Mouse (Mus musculus) lung, postnatal 4 days (tissue): ENCODE results near the gene Ehbp1l1.

Experiments used
- DNase-seq, 2 experiments: peaks; one replicate each; pipeline ENCODE4 v3.0.0; 2021

Ehbp1l1 gene

GRCm38 (mm10) chr19:5725767-5726515 lies at the start of gene Ehbp1l1:
Gene Ehbp1l1, minus strand, starts transcription at chr19:5726317.
- DNase-seq = peak; percentile 85 to 87

- peak; percentile 98 to 99 for DNase-seq
Observed at GRCm38 (mm10) chr19:5770925-5771860, 45.1 kb upstream of the Ehbp1l1 start, which contains the start of gene Scyl1. Gene Scyl1, minus strand, starts transcription at chr19:5771419.

DNA sequence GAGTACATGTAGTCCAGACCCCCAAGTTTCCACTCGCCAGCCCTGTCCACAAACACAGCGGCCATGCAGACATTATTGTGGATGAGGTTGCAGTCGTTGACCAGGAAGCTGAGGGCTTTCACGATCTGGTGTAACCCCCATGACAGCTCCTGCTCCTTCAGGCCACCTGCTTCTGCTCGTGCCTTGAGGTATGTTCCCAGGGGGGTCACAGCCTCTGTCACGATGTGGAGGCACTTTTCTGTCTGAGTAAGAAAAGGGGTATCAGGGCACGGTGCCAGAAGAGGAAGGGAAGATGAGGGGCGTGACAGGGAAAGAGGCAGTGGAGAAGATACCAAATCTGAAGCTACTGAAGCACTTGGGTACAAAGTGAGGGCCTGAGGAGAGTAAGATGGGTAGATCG lies 44.2 kb upstream of the Ehbp1l1 start:
- no peak for DNase-seq

- DNase-seq = no peak
Observed at GRCm38 (mm10) chr19:5767271-5767670, 41.2 kb upstream of the Ehbp1l1 start.

GRCm38 (mm10) chr19:5763163-5763562 lies 37.0 kb upstream of the Ehbp1l1 start:
- no peak for DNase-seq

DNA sequence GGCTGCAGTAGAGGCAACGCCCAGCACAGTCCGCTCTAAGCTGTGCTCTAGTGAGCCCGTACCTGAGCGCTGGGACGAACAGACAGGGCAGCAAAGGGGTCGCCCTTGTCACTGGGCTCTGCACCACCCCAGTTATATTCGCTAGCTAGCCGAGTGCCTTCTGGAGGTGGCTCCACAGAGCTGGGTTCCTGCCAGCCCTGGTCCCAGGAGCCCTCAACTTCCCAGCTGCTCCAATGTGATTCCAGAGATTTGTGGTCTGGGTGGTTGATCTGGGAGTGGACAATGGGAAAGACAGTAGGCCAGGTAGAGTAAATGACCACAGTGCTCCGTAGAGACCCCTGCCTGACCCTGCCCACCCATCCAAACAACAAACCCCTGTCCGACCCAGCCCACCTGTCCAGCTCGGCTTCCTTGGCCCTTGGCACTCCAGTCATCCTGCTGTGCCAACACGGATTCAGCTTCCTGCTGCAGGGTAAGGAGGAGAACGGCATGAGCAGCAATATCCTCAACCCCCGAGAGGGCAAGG lies 32.8 kb upstream of the Ehbp1l1 start:
- no peak for DNase-seq

DNA sequence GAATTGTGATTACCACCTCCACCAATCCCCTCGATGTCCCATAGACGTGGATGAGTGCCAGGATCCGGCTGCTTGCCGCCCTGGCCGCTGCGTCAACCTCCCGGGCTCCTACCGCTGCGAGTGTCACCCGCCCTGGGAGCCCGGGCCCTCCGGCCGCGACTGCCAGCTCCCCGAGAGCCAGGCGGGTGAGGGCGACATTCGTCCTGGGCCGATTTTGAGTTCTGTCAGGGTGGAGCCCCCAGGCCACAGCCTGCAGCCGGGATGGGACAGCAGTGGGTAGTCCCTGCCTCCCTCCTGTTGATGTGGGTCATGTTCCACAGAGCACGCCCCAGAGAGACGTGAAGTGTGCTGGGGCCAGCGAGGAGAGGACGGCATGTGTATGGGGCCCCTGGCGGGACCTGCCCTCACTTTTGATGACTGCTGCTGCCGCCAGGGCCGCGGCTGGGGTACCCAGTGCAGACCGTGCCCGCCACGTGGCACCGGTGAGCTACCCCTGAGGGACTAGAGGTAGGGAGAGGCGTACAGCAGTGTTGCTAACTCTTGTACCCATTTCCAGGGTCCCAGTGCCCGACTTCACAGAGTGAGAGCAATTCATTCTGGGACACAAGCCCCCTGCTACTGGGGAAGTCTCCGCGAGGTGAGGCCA lies 31.0 kb upstream of the Ehbp1l1 start:
- DNase-seq = peak; percentile 27 to 53

- no peak for DNase-seq
Observed at GRCm38 (mm10) chr19:5756321-5756985, 30.3 kb upstream of the Ehbp1l1 start.

- DNase-seq = peak; percentile 62 to 70
Observed at GRCm38 (mm10) chr19:5751742-5752141, 25.6 kb upstream of the Ehbp1l1 start.

DNA sequence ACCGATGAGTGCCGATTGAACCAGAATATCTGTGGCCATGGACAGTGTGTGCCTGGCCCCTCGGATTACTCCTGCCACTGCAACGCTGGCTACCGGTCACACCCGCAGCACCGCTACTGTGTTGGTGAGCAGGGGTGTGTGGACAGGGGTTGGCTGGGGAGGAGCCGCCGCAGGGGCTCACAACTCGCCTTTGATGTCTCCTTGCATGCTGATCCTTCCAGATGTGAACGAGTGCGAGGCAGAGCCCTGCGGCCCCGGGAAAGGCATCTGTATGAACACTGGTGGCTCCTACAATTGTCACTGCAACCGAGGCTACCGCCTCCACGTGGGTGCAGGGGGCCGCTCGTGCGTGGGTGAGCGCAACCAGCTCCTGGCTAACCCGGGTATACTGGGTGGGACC lies 24.8 kb upstream of the Ehbp1l1 start:
- DNase-seq = no peak

DNA sequence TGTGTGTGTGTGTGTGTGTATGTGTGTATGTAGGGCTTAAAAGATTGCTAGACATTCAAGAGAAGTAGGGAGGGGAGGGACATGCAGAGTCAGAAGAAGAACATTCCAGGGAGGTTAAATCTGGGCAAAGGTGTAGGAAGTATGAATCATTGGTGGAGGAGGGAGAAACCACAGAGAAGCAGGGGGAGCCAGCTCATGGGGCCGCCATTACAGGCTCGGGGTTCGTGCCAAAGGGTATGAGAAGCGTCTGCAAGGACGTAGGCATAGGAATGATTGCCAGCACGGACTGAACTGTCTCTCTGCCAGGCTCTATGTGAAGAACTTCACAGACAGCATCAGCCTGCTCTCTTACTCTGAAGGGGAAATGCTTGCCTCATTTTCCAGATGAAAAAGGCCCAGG lies 23.4 kb upstream of the Ehbp1l1 start:
- DNase-seq = no peak

DNA sequence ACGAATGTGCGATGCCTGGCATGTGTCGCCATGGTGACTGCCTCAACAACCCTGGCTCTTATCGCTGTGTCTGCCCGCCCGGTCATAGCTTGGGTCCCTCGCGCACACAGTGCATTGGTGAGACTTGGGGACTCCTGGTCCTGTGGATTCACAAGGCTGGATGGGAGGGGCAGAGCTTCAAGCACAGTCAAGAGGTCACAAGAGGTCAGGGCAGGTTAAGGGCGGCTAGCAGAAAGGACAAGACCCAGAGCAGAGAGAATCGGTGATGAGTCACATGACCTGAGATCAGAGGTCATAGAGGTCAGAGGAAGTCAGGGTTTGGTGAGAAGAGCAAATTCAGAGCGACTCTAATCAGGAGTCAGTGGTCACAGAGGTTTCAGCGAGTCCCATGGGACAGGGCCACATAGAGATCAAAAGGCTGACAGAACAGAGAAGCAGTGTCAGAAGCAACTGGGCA lies 20.8 kb upstream of the Ehbp1l1 start:
- DNase-seq = no peak

GRCm38 (mm10) chr19:5745756-5746710 lies 19.9 kb upstream of the Ehbp1l1 start:
- no peak for DNase-seq

DNA sequence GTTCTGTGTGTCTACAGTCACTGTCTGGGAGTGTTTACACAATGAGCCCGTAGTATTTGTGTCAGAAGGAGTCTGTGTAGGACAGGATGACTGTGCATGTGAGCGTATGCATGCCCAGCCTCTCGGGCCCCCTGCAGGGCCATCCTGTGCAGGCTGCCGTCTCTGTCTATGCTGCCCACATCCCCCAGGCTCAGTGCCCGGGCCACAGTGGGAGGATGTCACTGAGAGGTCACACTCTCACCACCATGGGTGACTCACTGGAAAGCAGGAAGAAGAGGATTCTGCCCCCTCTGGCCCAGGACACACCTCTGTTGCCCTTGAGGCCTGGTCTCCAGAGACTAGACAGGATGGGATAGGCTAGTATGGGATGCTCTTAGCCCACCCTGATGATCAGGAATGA lies 17.5 kb upstream of the Ehbp1l1 start:
- peak; percentile 61 to 78 for DNase-seq

GRCm38 (mm10) chr19:5742241-5742641 lies 16.1 kb upstream of the Ehbp1l1 start:
- DNase-seq = peak in 1 of 2 experiments; percentile 65

- DNase-seq = peak; percentile 91 to 96
Observed at GRCm38 (mm10) chr19:5741641-5742240, 15.6 kb upstream of the Ehbp1l1 start.

GRCm38 (mm10) chr19:5740320-5741317 lies 14.5 kb upstream of the Ehbp1l1 start, which contains the start of gene Ltbp3:
Gene Ltbp3, plus strand, starts transcription at chr19:5740904.
- peak; percentile 88 to 95 for DNase-seq

DNA sequence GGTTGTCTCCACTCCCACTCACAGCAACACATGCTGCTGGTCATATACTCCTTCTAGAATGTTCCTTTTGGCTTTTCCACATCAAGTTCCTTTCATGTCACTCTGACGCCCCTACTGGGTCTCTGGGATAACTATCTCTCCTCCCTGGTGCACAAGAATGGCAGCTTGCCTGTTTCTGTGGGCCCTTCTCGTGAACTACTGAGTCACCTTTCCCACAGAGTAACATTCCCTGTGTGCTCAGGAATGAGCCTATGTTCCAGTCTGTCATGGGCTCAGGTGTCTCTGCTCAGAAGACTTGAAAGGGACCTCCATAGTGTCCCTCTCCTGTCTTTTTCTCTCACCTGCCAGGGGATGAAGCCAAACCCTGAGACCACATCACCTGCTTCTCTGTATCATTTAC lies 13.3 kb upstream of the Ehbp1l1 start:
- no peak for DNase-seq

DNA sequence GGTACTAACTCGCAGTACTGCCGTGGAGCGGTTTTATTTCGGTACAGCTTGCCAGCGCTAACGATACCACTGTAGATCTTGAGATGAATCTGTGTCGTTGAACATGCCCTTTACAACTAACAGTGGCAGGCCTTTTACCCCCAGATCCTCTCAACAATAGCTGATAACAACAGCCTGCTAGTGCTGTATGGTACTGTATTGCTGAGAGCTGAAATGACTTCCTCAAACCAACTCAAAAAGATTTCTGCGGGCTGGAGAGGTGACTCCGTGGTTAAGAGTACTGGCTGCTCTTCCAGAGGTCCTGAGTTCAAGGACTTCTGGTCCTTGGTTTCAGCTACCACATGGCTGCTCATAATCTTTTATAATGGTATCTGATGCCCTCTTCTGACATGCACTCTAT lies 8.2 kb upstream of the Ehbp1l1 start:
- DNase-seq = no peak
